Mouse (Mus musculus): ENCODE results near the gene Gm49673.
"Not testable (repeated sequence)": the region's sequence is repeated elsewhere in the genome, so short reads cannot be mapped to it uniquely, and the experiment has no call there.

The Gm49673 gene

GRCm38 (mm10) chr17:8138116-8138515 is 9.5 kb downstream of the Gm49673 start:
- not testable (repeated sequence) for DNase-seq (ENCODE audit: inconsistent ontology term)

- not testable (repeated sequence) for DNase-seq (ENCODE audit: inconsistent ontology term)
These were observed 16.7 kb downstream of the Gm49673 start for GRCm38 (mm10) chr17:8130849-8131248.

- not testable (repeated sequence) for DNase-seq (ENCODE audit: inconsistent ontology term)
These were observed 18.0 kb downstream of the Gm49673 start for GRCm38 (mm10) chr17:8129578-8129977.

- DNase-seq (ENCODE audit: inconsistent ontology term): not testable (repeated sequence)
These were observed 19.1 kb downstream of the Gm49673 start for GRCm38 (mm10) chr17:8128326-8128993.

- DNase-seq (ENCODE audit: inconsistent ontology term): not testable (repeated sequence)
These were observed 23.0 kb downstream of the Gm49673 start for GRCm38 (mm10) chr17:8124586-8124985.

GRCm38 (mm10) chr17:8122974-8123373 is 24.6 kb downstream of the Gm49673 start:
- not testable (repeated sequence) for DNase-seq (ENCODE audit: inconsistent ontology term)

GRCm38 (mm10) chr17:8116928-8117327 is 30.7 kb downstream of the Gm49673 start:
- not testable (repeated sequence) for DNase-seq (ENCODE audit: inconsistent ontology term)

GRCm38 (mm10) chr17:8116378-8116777 is 31.2 kb downstream of the Gm49673 start:
- not testable (repeated sequence) for DNase-seq (ENCODE audit: inconsistent ontology term)

- DNase-seq (ENCODE audit: inconsistent ontology term): not testable (repeated sequence)
These were observed 35.4 kb downstream of the Gm49673 start for GRCm38 (mm10) chr17:8112199-8112598.

GRCm38 (mm10) chr17:8101297-8101609 is 46.3 kb downstream of the Gm49673 start:
- not testable (repeated sequence) for DNase-seq (ENCODE audit: inconsistent ontology term)

GRCm38 (mm10) chr17:8100405-8101296 is 46.9 kb downstream of the Gm49673 start:
- DNase-seq (ENCODE audit: inconsistent ontology term): not testable (repeated sequence)

- peak; percentile 11 for DNase-seq (ENCODE audit: inconsistent ontology term)
These were observed 51.4 kb downstream of the Gm49673 start for GRCm38 (mm10) chr17:8096199-8096598.

- peak; percentile 87 for DNase-seq (ENCODE audit: inconsistent ontology term)
These were observed 51.9 kb downstream of the Gm49673 start for GRCm38 (mm10) chr17:8095653-8096052.

GRCm38 (mm10) chr17:8092537-8093526 is 54.8 kb downstream of the Gm49673 start:
- not testable (repeated sequence) for DNase-seq (ENCODE audit: inconsistent ontology term)

GRCm38 (mm10) chr17:8091320-8091719 is 56.3 kb downstream of the Gm49673 start:
- DNase-seq (ENCODE audit: inconsistent ontology term): not testable (repeated sequence)

- not testable (repeated sequence) for DNase-seq (ENCODE audit: inconsistent ontology term)
These were observed 77.7 kb downstream of the Gm49673 start for GRCm38 (mm10) chr17:8069847-8070246.

- not testable (repeated sequence) for DNase-seq (ENCODE audit: inconsistent ontology term)
These were observed 90.9 kb downstream of the Gm49673 start for GRCm38 (mm10) chr17:8056637-8057138.

GRCm38 (mm10) chr17:8055919-8056589 is 91.5 kb downstream of the Gm49673 start:
- DNase-seq (ENCODE audit: inconsistent ontology term): not testable (repeated sequence)

- peak; percentile 0 for DNase-seq (ENCODE audit: inconsistent ontology term)
These were observed 96.3 kb downstream of the Gm49673 start for GRCm38 (mm10) chr17:8051247-8051646.

- not testable (repeated sequence) for DNase-seq (ENCODE audit: inconsistent ontology term)
These were observed 97.4 kb downstream of the Gm49673 start for GRCm38 (mm10) chr17:8050218-8050617.

GRCm38 (mm10) chr17:8046178-8046577 is 101.4 kb downstream of the Gm49673 start:
- DNase-seq (ENCODE audit: inconsistent ontology term): not testable (repeated sequence)

All from Muller cell, postnatal 12 days (primary cell).